Mouse (Mus musculus): ENCODE data around the gene Arhgef3. TPM values are rescaled to one million over a fixed set of nuclear protein-coding genes. Genes with fewer than 3 reads are reported as not detected.

Gene Arhgef3
- total RNA-seq, 2 experiments from 2014 or later, result 25.3 to 45.5 TPM

DNA sequence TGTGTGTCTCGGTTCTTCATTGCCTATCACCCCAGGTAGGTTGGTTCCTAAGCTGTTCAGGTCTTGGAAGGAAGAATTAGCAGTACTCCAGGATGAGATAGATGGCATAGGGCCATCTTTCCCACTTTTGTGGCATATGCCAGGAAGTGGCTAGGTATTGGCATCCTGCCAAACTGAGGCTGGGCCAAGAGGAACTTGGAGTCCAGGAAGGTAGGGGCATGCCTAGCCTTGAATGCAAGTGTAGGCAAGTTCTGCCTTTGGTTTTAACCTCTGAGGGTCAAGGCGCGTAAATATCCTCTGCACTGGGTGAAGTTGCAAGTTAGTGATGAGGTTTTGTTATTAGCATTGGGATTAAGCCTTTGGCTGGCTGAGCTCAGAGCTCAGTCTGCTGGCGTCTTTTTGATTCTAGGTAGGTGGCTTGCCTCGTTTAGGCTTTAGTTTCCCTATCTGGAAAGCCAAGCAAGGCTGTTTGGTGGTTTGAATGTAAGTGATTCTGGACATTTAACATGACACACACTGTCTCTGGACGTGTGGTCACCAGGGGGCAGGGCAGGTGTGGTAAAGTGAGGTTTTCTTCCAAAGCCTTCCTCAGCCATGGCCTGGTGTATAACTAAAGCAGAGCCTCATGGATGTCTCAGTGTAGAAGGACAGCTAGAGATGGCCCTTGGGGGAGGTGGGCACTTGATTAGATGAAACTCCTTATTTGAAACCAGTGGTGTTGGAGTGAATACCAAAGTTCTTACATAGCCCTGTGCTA, 5.8 kb upstream of the Arhgef3 start:
- DNase-seq (ENCODE audit: low spot score in 2 of 2), result no peak

DNA sequence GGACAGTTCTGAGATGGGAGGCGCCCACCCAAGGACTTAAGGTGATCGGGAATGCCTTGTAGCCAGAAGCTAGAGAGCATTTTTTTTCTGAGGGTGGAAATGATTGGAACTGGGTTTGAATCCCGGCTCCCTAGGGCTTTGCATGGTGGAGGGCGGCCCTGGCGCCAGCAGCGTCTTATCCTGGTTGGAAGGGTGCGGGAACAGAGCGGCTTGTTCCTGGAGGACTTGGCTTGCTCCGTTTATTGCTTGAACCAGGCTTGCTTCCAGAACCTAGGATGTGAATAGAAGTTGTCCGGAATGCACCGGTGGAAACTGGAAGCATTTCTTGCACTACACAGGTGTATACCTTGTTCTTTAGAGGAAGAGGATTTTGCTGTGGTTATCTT, 569 bp downstream of the Arhgef3 start:
- DNase-seq (ENCODE audit: low spot score in 2 of 2), result peak in 1 of 2 experiments; percentile 27

DNA sequence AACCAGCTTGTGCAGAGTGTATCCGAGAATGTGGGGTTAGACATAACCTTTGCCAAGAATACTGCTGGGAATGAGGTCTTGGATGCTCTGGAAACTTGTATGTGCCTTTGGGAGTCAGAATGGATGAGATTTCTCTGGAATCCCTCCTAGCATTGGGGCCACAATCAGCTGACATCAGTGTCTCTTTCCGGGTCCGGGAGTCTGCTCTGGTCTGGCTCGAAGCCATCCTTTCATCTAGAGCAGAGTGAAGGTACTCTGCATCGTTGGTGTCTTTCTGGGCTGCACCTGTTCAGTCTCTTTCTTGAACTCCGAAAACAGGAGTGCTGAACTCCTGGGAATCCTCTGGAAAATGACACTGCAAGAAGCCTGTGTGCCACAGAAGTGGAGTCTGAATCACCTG, 1.3 kb downstream of the Arhgef3 start:
- no peak for DNase-seq (ENCODE audit: low spot score in 2 of 2)

DNA sequence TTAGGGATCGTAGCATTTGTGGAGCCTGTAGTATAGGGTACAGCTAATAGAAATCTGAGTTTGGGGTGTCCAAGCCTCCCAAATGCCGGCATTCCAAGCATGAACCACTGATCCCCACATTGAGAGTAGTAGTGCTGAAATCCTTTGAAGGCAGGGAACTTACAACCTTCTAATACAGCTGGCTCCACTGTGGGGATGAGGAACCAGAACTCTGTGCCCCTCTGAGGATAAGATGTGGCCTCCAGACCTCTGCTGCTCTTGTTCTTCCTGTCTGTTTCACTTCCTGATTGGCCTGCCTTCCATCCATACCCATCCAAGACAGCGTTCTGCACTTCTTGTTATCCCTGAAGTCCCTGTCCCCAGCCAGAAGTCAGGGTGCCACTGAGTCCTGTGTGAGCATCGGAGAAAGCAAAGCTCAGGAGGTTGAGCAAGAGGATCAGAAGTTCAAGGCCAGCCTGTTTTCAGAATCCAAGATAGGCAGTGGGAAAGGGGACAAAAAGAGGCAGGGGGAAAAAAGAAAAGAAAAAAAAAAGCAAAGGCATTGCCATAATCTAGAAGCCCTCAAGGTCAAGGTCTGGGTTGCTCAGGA, 2.0 kb downstream of the Arhgef3 start:
- DNase-seq (ENCODE audit: low spot score in 2 of 2), result no peak

DNA sequence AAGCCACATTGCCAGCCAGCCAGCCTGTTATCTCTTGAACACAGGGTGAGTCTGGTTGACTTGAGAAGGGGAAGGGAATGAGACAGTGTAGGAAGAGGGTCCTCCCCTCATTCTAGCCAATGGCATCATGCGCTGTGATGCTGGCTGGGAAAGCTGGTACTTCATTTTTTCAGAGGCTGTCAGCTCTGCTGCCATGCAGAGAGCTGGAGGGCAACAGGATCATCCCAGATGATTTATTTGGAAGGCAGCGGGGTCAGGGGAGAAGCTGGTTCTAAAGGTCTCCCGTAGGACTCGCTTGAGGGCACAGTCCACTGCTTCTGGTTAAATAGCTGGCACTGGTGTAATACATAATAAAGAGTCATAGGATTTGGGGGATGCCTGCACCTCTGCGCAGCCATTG, 3.8 kb downstream of the Arhgef3 start:
- DNase-seq (ENCODE audit: low spot score in 2 of 2), result no peak

DNA sequence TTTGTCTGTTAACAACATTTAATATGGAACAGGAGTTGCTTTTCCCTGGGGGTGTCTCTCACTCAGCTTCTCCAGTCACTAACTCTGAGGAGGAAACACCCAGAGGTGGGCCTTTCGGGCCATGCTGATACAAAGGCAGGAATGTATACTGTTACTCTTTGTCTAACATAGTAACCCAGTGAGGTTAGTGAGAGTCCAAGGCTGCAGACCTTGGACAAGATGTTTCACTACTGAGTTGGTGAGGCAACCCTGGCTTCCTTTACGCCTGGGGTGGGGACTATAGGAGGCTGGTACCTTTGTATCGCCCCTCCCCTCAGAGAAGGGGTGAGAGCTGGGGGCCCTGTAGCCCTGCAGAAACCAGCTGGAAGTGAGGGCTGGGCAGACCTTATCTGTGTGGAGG, 7.9 kb downstream of the Arhgef3 start:
- no peak for DNase-seq (ENCODE audit: low spot score in 2 of 2)

DNA sequence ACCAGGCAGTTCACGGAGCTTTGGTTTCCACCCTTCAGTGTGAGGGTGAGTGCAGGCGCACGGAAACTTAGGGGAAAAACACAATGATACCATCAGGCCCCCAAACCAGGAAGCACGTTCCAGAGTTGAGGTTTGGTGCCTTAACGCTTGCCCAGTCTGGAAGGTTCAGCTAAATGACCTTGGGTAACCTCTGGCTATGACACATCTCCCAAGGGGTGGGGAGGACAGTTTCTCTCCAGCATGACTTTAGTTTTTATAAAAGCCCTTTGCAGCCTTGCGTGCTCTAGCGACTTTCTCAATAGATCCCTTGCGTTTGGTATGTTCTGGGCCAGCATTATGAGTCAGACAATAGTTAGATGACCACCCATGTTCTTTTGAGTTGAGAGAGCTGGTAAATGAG, 8.8 kb downstream of the Arhgef3 start:
- peak in 1 of 2 experiments; percentile 21 for DNase-seq (ENCODE audit: low spot score in 2 of 2)

DNA sequence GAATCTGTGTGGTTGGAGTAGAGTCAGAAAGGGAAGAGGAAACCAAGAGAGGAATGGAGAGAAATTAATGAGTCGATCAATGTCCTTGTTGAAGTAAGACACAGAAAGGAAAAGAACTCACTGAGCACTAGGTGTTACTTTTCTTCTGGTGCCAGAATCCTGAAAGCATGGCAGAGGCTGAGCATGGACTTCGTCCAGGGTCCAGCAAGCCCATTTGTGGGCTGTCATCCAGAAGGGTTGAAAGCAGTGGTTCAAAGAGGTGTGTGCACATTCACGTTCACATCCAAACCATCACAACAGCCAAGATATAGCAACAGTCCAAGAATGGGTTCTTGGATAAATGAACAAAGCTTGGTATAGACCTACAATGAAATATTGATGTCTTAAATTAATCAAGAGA, 15.3 kb downstream of the Arhgef3 start:
- DNase-seq (ENCODE audit: low spot score in 2 of 2), result no peak

DNA sequence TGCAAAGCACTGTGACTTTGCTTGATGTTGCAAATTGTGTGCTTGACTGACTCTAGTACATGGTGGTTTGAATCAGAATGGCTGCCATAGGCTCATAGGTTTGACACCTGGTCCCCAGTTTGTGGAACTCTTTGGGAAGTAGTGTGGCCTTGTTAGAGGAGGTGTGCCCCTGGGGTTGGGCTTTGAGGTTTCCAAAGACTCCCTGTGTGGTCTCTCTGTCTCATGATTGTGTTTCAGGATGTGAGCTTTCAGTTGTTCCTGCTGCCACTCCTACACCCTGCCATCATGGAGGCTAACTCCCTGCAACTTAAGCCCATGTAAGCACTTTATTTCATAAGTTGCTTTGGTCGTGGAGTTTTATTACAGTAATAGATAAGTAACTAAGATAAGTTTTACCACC, 16.0 kb downstream of the Arhgef3 start:
- DNase-seq (ENCODE audit: low spot score in 2 of 2), result no peak

DNA sequence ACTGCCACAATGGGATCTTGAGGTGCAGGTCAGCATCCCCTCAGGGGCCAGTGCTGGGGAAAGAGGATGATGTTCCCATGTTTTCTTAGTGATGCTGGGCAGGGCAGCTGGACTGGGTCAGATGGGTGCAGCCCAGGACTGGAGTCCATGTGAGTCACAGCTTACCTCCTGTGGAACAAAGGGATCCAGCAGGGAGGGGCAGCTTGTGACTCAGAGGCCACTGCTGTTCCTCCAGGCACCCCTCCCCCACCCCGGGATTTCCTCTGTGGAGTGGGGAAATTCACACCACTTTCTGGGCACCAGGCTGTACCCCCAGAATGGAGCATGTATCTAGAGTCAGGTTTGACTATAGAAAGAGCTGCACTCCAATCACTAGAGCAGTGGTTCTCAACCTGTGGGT, 16.8 kb downstream of the Arhgef3 start:
- no peak for DNase-seq (ENCODE audit: low spot score in 2 of 2)

DNA sequence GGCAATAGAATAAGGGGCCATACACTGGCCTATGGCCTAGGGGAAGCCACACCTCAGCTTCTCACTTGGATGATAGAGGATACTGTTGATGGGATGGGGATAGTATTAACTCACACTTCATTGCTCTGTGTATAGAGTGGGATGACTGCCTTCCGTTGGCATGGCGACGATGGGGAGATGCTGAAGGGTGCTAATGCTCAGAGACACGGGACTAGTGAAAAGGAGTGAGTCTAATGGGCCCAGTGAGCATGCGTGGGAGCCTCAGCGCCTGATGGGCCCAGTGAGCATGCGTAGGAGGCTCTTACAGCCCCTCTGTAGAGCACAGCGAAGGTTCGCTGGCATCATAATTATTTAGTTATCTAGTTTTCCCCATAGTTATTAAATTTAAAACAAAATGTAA, 24.2 kb downstream of the Arhgef3 start:
- DNase-seq (ENCODE audit: low spot score in 2 of 2), result no peak

DNA sequence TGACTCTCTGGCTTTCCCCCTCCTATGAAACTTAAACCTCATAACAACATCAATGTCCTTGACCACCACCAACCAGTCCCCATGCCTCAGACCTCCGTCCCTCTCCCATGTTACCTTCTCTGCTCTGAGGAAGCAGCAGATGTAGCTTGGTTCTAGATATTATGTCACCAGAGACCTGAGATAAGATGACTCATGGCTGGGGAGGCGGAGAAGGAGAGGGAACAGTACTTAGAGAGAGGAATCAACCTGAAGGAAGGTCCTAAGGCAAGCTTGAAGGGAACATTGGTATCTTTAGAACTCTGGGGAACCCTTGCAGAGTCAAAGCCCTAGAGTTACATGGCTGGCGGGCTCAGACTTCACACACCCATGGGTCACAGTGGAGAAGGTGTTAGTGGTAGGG, 25.3 kb downstream of the Arhgef3 start:
- no peak for DNase-seq (ENCODE audit: low spot score in 2 of 2)

DNA sequence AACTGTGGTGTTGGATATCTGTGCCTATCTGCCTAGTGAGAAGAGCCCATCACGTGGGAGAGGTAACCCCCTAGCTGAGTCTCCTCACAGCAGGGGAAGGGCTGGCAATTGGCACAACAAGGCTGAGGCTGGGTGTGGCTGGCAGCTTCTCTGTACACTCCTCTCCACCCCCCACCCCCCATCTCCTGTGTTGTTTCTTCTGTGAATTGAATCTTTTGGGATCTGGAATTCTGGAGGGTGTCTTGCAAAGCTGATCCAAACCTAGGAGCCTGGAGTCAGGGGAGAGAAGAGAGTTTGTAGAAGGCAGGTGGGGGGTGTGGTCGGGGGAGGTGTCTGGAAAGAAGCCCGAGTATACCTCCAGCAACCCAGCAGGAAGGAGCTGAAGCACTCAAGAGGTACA, 26.8 kb downstream of the Arhgef3 start:
- DNase-seq (ENCODE audit: low spot score in 2 of 2), result no peak

DNA sequence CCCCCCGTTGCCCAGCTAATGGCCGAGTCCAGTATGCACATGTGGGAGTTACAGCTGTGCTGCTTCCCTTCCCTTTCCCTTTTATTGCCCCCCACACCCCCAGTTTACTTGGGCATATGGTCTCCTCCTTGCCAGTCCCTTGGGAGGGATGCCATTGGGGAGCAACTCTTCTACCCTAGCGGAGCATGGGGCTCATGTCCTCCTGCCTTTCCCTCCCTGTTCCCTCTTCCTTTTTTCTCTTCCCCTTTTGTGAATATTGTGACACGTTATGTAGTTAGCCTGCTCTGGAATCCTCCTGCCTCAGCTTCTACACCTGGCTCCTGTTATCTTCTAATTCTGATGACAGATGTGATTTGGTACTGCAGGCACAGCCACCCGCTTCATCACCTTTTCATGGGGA, 28.0 kb downstream of the Arhgef3 start:
- DNase-seq (ENCODE audit: low spot score in 2 of 2), result no peak

DNA sequence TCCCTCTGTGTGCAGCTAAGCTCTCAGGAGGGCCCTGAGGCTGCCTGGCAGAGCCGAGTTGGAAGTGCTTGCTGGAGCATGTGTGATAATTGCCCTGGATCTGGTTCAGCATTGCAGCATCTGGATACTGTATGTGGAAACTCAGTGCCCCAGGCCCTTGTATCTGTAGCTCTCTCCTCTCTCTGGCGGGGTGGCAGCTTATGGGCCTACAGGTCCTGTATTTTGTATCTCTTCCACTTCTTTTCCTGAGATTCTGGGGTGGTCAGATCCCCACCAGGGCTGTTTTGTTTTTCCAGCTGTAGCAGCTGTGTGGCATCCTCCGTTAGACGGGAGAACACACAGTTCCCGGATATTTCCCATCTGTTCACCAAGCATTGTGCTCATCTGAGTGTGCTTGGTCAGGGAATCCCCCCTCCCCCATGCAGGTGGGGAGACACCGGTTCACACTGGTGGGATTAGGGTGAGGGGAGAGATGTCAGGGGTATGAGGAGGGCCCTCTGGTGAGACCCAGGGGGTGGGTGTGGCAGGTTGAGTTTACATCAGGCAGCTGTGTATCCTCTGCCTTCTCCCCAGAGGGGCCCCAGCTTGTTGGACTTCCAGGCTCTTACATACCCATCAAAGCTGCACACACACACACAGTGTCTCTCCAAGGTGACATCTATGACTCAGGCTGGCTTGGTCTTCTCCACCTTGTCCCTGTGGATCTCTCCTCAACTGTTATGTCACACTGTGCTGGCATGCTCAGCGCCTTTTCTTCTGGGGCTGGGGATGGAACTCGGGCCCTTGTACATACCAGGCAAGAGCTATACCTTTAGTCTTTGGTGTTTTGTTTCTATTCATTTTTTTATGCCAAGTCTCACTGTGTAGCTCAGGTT, 30.7 kb downstream of the Arhgef3 start:
- DNase-seq (ENCODE audit: low spot score in 2 of 2), result peak in 1 of 2 experiments; percentile 16

DNA sequence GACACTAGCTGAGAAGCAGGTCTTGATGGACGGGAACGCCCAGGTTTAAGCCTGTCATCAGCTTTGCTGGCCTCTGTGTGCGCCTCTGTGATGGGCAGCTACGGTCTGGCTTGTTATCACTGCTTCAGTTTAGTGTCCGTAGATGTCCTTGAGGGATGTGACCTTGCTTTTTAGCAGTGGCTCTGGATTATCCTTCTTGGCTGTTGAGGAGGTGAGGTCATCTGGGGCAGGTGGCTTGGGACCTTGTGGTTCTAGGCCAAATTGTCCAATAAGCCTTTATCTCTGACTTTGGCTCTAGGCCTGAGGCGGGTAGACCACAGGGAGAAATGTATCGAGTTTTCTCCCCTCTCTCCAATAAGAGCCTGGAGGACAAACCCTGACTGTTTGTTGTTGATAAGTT, 33.0 kb downstream of the Arhgef3 start:
- DNase-seq (ENCODE audit: low spot score in 2 of 2), result no peak

DNA sequence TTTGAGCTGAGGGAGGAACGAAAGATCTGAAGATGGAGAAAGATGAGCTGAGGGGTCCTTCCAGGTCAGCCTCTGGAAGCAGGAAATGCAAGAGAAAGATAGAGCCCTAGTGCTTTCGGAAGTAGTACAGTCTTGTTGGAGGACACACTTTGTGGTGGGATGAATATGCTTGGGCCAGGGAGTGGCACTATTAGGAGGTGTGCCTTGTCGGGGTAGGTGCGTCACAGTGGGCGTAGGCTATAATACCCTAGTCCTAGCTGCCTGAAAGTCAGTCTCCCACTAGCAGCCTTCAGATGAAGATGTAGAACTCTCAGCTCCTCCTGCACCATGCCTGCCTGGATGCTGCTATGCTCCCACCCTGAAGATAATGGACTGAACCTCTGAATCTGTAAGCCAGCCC, 34.7 kb downstream of the Arhgef3 start:
- DNase-seq (ENCODE audit: low spot score in 2 of 2), result no peak

DNA sequence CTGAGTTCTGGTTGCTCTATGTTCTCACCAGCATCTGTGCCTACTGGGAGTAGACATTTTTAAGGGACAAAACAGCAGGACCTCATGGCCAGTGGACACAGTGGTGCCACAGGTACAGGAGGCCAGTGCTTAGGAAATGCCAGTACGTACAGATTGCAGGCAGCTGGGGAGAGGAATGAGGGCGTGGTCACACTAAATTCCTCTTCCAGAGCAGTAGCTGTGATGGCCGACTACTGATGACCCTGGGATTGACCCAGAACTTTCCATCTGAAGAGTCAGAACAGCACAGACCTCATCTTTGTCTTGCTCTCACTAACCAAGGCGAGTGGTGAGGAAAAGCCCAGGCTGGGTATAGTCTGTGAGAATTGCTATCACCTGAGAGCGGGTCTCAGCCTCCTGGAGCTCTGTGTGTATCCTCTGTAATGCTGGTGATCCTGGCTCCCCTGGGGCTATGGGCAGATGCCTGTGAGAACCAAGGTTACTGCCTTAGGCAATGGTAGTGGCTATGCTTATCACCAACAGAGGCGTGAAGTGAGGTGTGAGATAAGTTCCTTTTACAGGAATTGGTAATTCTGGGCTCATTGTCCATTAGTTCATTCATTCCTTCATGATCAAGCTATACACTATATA, 35.4 kb downstream of the Arhgef3 start:
- no peak for DNase-seq (ENCODE audit: low spot score in 2 of 2)

DNA sequence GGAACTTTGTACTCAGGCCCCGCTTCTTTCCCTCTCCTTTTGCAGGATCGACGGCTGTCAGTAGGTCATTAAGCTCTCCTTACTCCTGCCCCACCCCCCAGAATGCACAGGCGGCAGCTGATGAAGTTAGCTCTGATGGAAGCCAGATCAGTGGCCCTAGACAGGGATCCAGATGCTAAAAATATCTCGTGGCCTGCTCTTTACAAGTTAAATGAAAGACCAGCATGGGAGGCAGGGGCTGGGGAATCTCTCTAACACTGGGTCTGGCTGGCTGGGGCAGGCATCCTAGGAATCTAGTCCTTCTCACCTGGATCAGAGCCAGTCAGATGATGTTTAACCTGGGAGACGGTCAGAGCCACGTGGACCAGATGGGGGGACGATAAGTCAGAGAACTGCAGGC, 36.7 kb downstream of the Arhgef3 start:
- no peak for DNase-seq (ENCODE audit: low spot score in 2 of 2)

DNA sequence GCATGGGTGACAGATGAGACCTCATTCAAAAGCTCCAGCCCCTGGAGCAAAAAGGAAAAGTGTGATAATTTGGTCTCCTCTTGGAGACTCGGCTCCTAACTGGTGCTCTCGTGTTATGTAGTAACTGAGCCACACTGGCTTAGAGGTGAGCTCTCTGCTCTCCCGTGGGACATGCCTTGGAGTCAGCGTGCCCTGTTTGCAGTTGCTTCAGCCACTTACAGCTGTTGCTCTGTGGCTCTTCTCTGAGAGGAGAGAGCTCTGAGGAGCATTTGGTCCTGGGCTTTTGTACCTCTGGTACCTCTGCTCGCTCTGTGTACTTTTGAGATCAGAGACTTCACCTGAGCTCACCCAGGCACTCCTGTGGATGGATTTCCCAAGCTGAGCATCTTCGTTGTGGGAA, 40.4 kb downstream of the Arhgef3 start:
- no peak for DNase-seq (ENCODE audit: low spot score in 2 of 2)

DNA sequence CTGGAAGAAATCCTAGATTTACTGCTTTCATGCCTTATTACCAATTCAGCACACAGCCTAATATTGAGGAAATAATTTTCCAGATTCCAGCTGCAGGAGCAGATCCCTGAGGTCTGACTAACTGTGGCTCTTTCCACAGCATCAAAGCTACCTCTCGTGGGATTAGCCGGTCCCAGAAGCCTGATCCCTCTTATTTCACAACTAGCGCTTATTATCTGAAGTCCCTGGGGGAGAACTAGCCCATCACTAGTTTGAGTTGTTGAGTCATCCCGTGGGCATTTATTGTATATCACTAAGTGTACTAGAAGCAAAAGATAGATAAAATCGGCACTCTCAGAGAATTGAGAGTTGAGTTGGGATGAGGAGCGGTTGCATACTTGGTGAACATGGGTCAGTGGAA, 41.3 kb downstream of the Arhgef3 start:
- no peak for DNase-seq (ENCODE audit: low spot score in 2 of 2)

DNA sequence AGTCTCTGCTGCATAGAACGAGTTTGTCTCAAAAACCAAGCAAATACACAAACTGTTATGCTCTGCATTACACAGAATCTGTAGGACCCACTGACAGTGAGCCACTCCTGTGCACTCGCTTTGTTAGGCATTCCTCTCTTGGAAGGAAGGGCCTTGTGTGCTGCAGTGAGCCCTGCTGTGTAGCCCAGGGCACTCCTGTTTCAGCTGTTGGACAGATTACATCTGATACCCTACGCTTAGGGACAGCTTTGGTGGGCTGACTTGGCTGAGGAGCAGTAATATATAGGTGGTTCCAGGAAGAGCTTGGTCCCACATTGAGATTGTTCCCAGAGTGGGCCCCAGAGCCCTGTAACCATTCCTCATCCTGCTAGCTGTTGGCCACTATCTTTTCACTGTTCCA, 43.4 kb downstream of the Arhgef3 start:
- no peak for DNase-seq (ENCODE audit: low spot score in 2 of 2)

Data from adrenal gland, adult 18-20 months (tissue).